Mouse (Mus musculus): ENCODE measurements at regions not wholly inside any gene's neighbourhood (a gene's known extent, or its start where the extent isn't known, plus 50 kb on each side); places are given as distances from the start of the nearest gene placed in this dataset.
"Not testable (repeated sequence)": the region's sequence is repeated elsewhere in the genome, so short reads cannot be mapped to it uniquely, and the experiment has no call there.

- Histone ChIP-seq H3K36me3 (replicated peaks in 1 of 2; ENCODE audit: control insufficient read depth in 1 of 2, insufficient read depth in 1 of 2, low read length in 1 of 2) (no peaks in the 10 kb centered on the region), H3K9ac (ENCODE audit: insufficient read depth, low read depth) (no peak overlapping the region), H3K9me3 (replicated peaks; ENCODE audit: low read length) (no peaks in the 10 kb centered on the region), H3K4me1 (ENCODE audit: control insufficient read depth in 1 of 2, insufficient read depth in 2 of 2) (peaks cover 2 to 12% of the 10 kb centered on the region in 2 experiments; a peak in 3 of 4 replicates), H3K79me2 (replicated peaks; ENCODE audit: control insufficient read depth, extremely low read depth, insufficient read depth, poor library complexity, severe bottlenecking) (no peaks in the 10 kb centered on the region), H3K27ac (ENCODE audit: insufficient read depth, low read depth) (no peak overlapping the region), H3K27me3 (replicated peaks) (no peaks in the 10 kb centered on the region), H3K4me3 (replicated peaks in 1 of 3; ENCODE audit: low read depth in 2 of 3, low read length in 2 of 3, poor library complexity in 1 of 3) (no peak overlapping the region), H3K4me2 (ENCODE audit: insufficient read depth, low read depth, poor library complexity, severe bottlenecking) (no peak overlapping the region)
- dilution Hi-C loops (cut with MboI; ENCODE audit: extremely low pct_ligation_motif_present, extremely low pct_unique_long_range_greater_than_20kb, low sequenced_read_pairs) (no loop called here), in situ Hi-C loops (cut with MboI; ENCODE audit: low pct_ligation_motif_present, low pct_unique_long_range_greater_than_20kb, low sequenced_read_pairs) (no loop called here)
- DNase-seq (ENCODE audit: extremely low read depth): no peak
- TF ChIP-seq TCF12 (IDR thresholded peaks at IDR 0.05; ENCODE audit: low read depth, low read length) (no peak), EP300 (IDR thresholded peaks at IDR 0.05; ENCODE audit: low read length) (no peak), CHD1 (IDR thresholded peaks at IDR 0.05; ENCODE audit: low read depth, low read length) (no peak), ZC3H11A (IDR thresholded peaks at IDR 0.05; ENCODE audit: low read depth, low read length) (no peak), NRF1 (IDR thresholded peaks at IDR 0.05; ENCODE audit: low read depth, low read length) (no peak), RCOR1 (conservative IDR thresholded peaks at IDR 0.05; ENCODE audit: low read depth, low read length) (no peak), TBP (conservative IDR thresholded peaks at IDR 0.05; ENCODE audit: low read depth, low read length) (no peak), BHLHE40 (IDR thresholded peaks at IDR 0.05; ENCODE audit: low read depth, low read length) (no peak), ZMIZ1 (IDR thresholded peaks at IDR 0.05; ENCODE audit: low read depth, low read length) (no peak), KAT2A (IDR thresholded peaks at IDR 0.05; ENCODE audit: insufficient replicate concordance, low read length) (no peak), NELFE (IDR thresholded peaks at IDR 0.05; ENCODE audit: low read depth, low read length) (no peak), RAD21 (IDR thresholded peaks at IDR 0.05; ENCODE audit: low read depth, low read length) (no peak)
Observed at GRCm38 (mm10) chr11:16627294-16628085, 119.2 kb upstream of the Sec61g start.

- Histone ChIP-seq H3K9ac (ENCODE audit: insufficient read depth, low read depth) (no peak overlapping the region), H3K36me3 (replicated peaks in 1 of 2; ENCODE audit: control insufficient read depth in 1 of 2, insufficient read depth in 1 of 2, low read length in 1 of 2) (no peaks in the 10 kb centered on the region), H3K27ac (ENCODE audit: insufficient read depth, low read depth) (no peak overlapping the region), H3K9me3 (replicated peaks; ENCODE audit: low read length) (no peaks in the 10 kb centered on the region), H3K4me1 (ENCODE audit: control insufficient read depth in 1 of 2, insufficient read depth in 2 of 2) (peaks cover 2 to 12% of the 10 kb centered on the region in 2 experiments; a peak in 3 of 4 replicates), H3K27me3 (replicated peaks) (no peaks in the 10 kb centered on the region), H3K4me3 (replicated peaks in 1 of 3; ENCODE audit: low read depth in 2 of 3, low read length in 2 of 3, poor library complexity in 1 of 3) (no peak overlapping the region), H3K79me2 (replicated peaks; ENCODE audit: control insufficient read depth, extremely low read depth, insufficient read depth, poor library complexity, severe bottlenecking) (no peaks in the 10 kb centered on the region), H3K4me2 (ENCODE audit: insufficient read depth, low read depth, poor library complexity, severe bottlenecking) (no peak overlapping the region)
- dilution Hi-C loops (cut with MboI; ENCODE audit: extremely low pct_ligation_motif_present, extremely low pct_unique_long_range_greater_than_20kb, low sequenced_read_pairs): no loop called here
- in situ Hi-C loops (cut with MboI; ENCODE audit: low pct_ligation_motif_present, low pct_unique_long_range_greater_than_20kb, low sequenced_read_pairs): no loop called here
- DNase-seq (ENCODE audit: extremely low read depth): no peak
- TF ChIP-seq MAFK (IDR thresholded peaks at IDR 0.05; ENCODE audit: insufficient replicate concordance, low read length) (no peak), PAX5 (IDR thresholded peaks at IDR 0.05; ENCODE audit: low read length) (no peak), JUN (IDR thresholded peaks at IDR 0.05; ENCODE audit: insufficient read depth, low read depth, low read length) (no peak), HCFC1 (IDR thresholded peaks at IDR 0.05; ENCODE audit: low read depth, low read length) (no peak), SMC3 (IDR thresholded peaks at IDR 0.05; ENCODE audit: low read depth, low read length) (no peak), MYC (IDR thresholded peaks at IDR 0.05; ENCODE audit: low read depth, low read length) (no peak)
Observed at GRCm38 (mm10) chr11:16629410-16630129, 121.3 kb upstream of the Sec61g start.

GRCm38 (mm10) chr11:16635796-16636195, 116.2 kb upstream of the Egfr start:
- H3K27me3 ChIP-seq (replicated peaks); H3K79me2 ChIP-seq (replicated peaks; ENCODE audit: control insufficient read depth, extremely low read depth, insufficient read depth, poor library complexity, severe bottlenecking); H3K27ac ChIP-seq (ENCODE audit: insufficient read depth, low read depth); H3K4me3 ChIP-seq (replicated peaks in 1 of 3; ENCODE audit: low read depth in 2 of 3, low read length in 2 of 3, poor library complexity in 1 of 3); H3K4me1 ChIP-seq (ENCODE audit: control insufficient read depth in 1 of 2, insufficient read depth in 2 of 2); in situ Hi-C loops (cut with MboI; ENCODE audit: low pct_ligation_motif_present, low pct_unique_long_range_greater_than_20kb, low sequenced_read_pairs); H3K9me3 ChIP-seq (replicated peaks; ENCODE audit: low read length); dilution Hi-C loops (cut with MboI; ENCODE audit: extremely low pct_ligation_motif_present, extremely low pct_unique_long_range_greater_than_20kb, low sequenced_read_pairs); H3K9ac ChIP-seq (ENCODE audit: insufficient read depth, low read depth); H3K4me2 ChIP-seq (ENCODE audit: insufficient read depth, low read depth, poor library complexity, severe bottlenecking); DNase-seq (ENCODE audit: extremely low read depth); H3K36me3 ChIP-seq (replicated peaks in 1 of 2; ENCODE audit: control insufficient read depth in 1 of 2, insufficient read depth in 1 of 2, low read length in 1 of 2): not testable (repeated sequence)
